Mouse (Mus musculus) MEL (cell line): ENCODE data around the gene 2010109A12Rik.

Experiments used
- CTCF ChIP-seq, 3 experiments: IDR thresholded peaks in 2 of 3; conservative IDR thresholded peaks in 1 of 3; 2 replicates each; pipeline ENCODE4 v1.5.1; 2011 to 2012; ENCODE audit warnings: low read length in 3 of 3, low read depth in 2 of 3, mild to moderate bottlenecking in 2 of 3, improper control_type of control experiment in 1 of 3, inconsistent platforms in 1 of 3, mixed read lengths in 1 of 3, moderate library complexity in 1 of 3; ENCODE audit not compliant: control insufficient read depth in 1 of 3, insufficient read depth in 1 of 3, poor library complexity in 1 of 3, severe bottlenecking in 1 of 3
- EP300 ChIP-seq, 2 experiments: IDR thresholded peaks; 2 replicates each; pipeline ENCODE4 v1.6.1; 2011; ENCODE audit warnings: improper control_type of control experiment in 2 of 2, low read length in 2 of 2, low read depth in 1 of 2, mild to moderate bottlenecking in 1 of 2
- ETS1 ChIP-seq: IDR thresholded peaks from 2 replicates; pipeline ENCODE4 v1.6.1; 2012; ENCODE audit warnings: low read depth, mild to moderate bottlenecking, inconsistent platforms, low read length, improper control_type of control experiment, moderate library complexity
- HCFC1 ChIP-seq: IDR thresholded peaks from 2 replicates; pipeline ENCODE4 v1.6.1; 2012; ENCODE audit warnings: low read depth, mild to moderate bottlenecking, inconsistent platforms, low read length, improper control_type of control experiment, moderate library complexity
- MYC ChIP-seq: IDR thresholded peaks from 2 replicates; pipeline ENCODE4 v1.6.1; 2011; ENCODE audit warnings: low read depth, mild to moderate bottlenecking, low read length, improper control_type of control experiment, moderate library complexity
- POLR2A ChIP-seq, 2 experiments: IDR thresholded peaks; 2 replicates each; pipeline ENCODE4 v1.6.1; 2011 to 2012; ENCODE audit warnings: low read length in 2 of 2, mild to moderate bottlenecking in 2 of 2, control low read depth in 1 of 2, improper control_type of control experiment in 1 of 2, low read depth in 1 of 2, moderate library complexity in 1 of 2; ENCODE audit not compliant: control insufficient read depth in 1 of 2, insufficient read depth in 1 of 2, poor library complexity in 1 of 2
- RCOR1 ChIP-seq: IDR thresholded peaks from 2 replicates; pipeline ENCODE4 v1.6.1; 2012; ENCODE audit warnings: low read depth, mild to moderate bottlenecking, inconsistent platforms, low read length, improper control_type of control experiment
- SMC3 ChIP-seq: IDR thresholded peaks from 2 replicates; pipeline ENCODE4 v1.6.1; 2011; ENCODE audit warnings: low read depth, low read length, improper control_type of control experiment
- ZC3H11A ChIP-seq: IDR thresholded peaks from 2 replicates; pipeline ENCODE4 v1.6.1; 2012; ENCODE audit warnings: low read depth, mild to moderate bottlenecking, inconsistent platforms, low read length, improper control_type of control experiment

DNA sequence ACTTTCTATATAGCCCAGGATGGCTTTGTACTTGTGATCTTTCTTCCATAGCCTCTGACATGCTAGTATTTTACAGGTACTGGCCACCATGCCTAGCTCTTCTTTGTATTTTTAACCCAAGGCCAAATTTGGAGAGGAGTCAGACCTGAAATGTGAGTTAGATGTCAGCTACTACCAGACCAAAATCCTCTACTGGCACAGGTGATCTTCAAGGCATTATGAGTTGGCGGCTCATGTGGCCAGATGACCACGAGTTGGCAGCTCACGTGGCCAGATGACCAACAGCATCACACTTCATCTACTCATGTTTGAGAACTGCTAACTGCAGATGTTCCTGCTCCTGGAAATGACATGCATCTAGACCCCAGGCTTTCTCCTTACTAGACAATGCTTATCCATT is 12.1 kb downstream of the 2010109A12Rik start:
- TF ChIP-seq MYC (no peak), ZC3H11A (no peak), POLR2A (IDR thresholded peaks at IDR 0.05; ENCODE audit: control insufficient read depth in 1 of 2, insufficient read depth in 1 of 2, low read depth in 1 of 2, low read length in 2 of 2, poor library complexity in 1 of 2) (no peak), CTCF (IDR thresholded peaks at IDR 0.05 in 2 of 3, conservative IDR thresholded peaks at IDR 0.05 in 1 of 3; ENCODE audit: control insufficient read depth in 1 of 3, insufficient read depth in 1 of 3, low read depth in 2 of 3, low read length in 3 of 3, poor library complexity in 1 of 3, severe bottlenecking in 1 of 3) (no peak), HCFC1 (no peak), ETS1 (no peak), EP300 (IDR thresholded peaks at IDR 0.05; ENCODE audit: low read depth in 1 of 2, low read length in 2 of 2) (no peak), RCOR1 (no peak), SMC3 (no peak)
